Mouse (Mus musculus) lung, adult 2 months (tissue): ENCODE data around the gene Noc4l.

Experiments used
- CTCF ChIP-seq: fragments of 200-500 bp; IDR thresholded peaks from 2 replicates; pipeline ENCODE4 v1.5.1; 2011; ENCODE audit warnings: mild to moderate bottlenecking, low read length, control low read depth; ENCODE audit not compliant: insufficient read depth
- POLR2A ChIP-seq: fragments of 200-500 bp; IDR thresholded peaks from 2 replicates; pipeline ENCODE4 v1.6.1; 2011; ENCODE audit warnings: low read depth, mild to moderate bottlenecking, control low read depth, low read length, borderline replicate concordance; ENCODE audit errors: extremely low read depth

- TF ChIP-seq CTCF (no peak), POLR2A (no peak)
Observed at GRCm38 (mm10) chr5:110604311-110604710, 48.9 kb downstream of the Noc4l start.
